Mouse (Mus musculus) embryonic fibroblast, embryonic 13.5 days (primary cell): ENCODE results near the gene Eme1.

ENCODE experiments used
- CTCF ChIP-seq: IDR thresholded peaks from 2 replicates; pipeline ENCODE4 v1.5.1; 2011; ENCODE audit warnings: mild to moderate bottlenecking, control low read depth, low read length, moderate library complexity, borderline replicate concordance; ENCODE audit not compliant: insufficient read depth
- POLR2A ChIP-seq: IDR thresholded peaks from 2 replicates; pipeline ENCODE4 v1.6.1; 2011; ENCODE audit warnings: low read depth, mild to moderate bottlenecking, control low read depth, low read length, moderate library complexity

DNA sequence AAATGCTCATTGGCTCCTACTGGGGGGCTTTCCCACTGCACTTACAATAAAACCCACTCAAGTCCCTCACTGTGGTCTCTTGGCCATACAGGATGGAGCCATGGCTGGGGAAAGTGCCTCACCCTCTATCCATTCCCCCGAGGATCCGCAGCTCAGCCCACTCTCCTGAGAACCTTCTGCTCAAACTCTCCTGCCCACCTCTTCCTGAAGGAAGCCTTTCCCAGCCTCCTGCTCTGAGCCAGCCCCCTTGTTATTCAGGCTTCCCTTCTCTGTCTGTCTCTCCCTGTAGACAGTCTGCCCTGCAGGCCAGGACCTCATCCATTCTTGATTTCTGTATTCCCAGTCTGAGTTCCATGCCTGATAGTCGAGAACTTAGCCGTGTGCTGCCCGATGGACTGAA, 21.2 kb upstream of the Eme1 start:
- TF ChIP-seq CTCF = no peak
- no peak for TF ChIP-seq POLR2A
